Mouse (Mus musculus): Measurements from ENCODE around the gene Dapk1.

Gene Dapk1

DNA sequence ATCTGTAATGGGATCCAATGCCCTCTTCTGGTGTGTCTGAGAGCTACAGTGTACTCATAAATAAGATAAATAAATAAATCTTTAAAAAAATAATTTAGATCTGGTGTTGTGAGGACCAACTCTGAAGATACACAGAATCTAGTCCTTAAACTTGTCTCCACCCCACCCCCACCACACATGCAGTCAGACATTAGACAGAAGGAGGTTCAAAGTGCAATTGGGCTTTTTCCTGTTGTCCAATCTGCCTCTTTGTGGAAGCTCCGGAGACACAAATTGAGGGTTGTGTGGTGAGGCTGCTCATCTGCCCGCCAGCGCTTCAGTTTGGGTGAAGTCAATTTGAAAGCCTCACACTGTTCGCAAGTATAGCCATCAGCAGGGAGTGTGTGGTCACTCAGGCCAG, 63.7 kb downstream of the Dapk1 start:
- DNase-seq, result no peak

DNA sequence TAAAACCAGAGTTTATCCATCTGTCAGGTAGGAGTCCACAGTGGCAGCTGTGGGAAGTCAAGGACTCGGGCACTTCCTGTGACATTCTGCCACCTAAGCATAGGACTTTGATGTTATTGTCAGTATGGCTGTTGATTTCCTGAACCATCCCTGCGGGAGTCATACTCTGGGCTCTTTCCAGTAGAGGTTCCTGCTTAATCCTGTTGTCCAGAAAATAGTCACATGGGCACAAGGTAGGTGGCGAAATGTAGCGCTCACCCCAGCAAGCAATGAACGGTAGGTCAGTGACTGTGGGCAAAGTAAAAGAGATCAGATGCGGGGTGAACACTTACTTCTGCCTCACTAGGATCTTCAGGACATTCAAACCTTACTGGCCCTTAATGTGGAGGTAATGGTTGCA, 66.3 kb downstream of the Dapk1 start:
- no peak for DNase-seq

DNA sequence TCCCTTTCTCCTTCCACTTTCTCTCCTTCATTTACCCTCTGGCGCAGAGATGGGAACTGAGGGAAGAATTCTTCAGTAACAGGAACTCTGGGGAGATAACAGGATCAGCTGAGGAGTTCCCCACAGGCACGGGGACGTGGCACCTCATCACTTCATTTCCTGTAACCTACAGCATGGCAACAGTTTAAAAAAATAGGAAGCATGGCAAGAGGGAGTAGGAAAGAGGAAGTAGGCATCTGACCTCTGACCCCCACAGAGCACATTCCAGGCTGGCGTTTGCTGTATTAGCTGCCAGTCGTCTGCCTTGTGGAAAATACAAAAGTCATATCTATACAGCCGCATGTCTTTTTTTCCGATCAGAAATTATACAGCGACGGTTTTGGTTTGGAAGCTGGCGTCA, 68.9 kb downstream of the Dapk1 start:
- DNase-seq, result peak; percentile 51

DNA sequence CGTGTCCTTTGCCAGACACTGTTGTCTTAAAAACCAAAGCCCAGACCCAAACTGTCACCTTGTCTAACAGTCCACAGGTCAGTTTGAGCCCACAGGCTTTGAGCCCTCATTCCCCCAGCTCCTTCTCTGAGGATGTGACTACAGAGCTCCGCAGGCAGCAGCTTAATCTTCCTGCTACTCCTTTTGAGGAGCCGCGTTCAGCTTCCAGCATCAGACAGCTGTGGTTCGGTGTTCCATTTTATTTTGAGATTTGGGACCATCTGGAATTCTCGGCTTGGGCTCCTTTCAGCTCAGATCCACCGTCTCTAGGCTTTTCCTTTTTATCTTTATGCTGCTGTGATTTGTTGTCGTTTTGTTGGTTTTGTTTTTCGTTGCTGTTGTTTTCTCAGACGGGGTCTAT, 69.5 kb downstream of the Dapk1 start:
- DNase-seq, result no peak

DNA sequence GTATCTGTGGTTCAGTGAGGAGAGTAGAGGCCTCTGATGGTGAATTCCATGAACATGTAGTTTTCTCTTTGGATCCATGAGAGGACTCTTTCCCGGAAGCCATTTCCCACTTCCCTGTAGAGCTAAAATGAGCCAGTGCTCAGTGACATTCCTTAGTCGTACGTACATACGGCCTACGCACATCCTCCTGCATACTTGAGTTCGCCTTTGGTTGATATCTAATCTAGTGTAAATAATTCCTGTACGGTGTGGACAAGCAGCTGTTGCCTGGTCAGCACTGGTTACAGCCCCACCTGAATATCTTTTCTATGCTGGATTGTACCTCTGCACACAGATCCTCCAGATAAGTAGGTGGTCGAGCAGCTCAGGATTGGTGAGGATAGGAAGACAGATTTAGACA, 70.5 kb downstream of the Dapk1 start:
- DNase-seq, result no peak

DNA sequence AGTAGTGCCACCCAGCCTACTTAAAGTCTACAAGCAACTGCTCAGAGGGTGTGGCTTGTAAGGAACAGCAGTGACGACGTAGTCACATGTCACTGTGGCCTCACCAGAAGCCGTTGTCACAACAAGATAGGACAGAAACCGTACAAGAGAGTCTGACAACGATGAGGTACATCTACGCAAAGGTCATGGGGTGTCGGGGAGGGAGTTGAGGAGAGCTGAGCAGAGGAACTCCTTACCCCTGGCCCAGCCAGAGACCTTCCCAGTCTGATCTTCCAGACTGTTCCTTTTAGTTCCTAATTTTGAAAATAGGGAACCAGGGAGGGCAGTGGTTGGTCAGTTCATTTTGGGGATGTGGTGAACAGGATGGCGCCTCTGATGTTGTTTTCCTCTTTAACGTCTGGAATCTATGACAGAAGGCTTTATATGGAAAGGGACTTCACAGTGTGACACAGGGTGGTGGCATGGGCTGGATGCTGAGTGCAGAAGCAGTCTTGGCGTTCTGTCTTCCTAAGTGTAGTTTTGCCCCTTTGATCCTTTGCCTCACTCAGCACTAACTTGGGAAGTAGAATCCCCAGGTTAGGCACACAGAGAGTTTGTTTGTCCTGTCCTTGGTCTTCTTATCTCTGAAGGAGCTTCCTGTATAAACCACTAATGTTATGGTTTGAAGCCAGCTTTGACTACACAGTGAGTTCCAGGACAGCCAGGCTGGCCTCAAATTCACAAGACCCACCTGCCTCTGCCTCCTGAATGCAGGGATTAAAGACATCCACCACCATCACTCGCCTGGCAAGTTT, 71.3 kb downstream of the Dapk1 start:
- no peak for DNase-seq

DNA sequence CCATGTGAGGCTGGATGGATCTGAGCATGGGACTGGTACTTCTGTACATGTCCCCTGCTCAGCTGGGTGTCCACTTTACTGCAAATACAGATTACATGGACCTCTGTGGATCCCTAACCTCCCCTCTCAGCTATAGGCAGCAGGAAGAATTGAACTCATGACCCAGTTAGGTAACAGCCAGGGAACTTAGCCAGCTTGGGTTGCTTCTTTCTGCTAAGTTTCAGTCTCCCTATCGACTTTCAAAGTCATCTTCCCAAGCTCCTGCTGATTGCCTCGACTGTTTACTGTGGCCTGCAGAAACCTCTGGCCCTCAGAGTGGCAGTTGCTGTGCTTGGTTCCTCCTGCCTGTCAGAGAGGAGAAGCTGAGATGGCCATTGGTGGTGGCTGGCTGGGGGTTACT, 72.6 kb downstream of the Dapk1 start:
- DNase-seq, result no peak

DNA sequence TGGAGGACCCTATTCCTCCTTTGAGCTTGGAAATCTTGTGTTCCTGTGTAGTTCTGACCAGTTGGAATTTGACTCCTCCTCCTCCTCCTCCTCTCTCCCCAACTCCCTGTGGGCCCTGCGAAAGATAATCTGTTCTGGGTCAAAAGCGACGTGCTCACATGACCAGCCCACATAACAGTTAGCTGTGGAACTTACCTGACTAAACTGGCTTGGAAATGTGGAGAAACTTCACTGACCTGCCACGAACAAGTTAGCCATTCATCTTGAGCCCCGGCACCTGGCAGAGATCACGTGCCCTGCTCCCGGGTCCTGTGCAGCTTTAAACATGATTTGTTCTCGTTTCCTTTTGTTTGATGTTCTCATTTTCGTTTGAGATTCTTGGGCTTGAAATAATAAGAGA, 73.2 kb downstream of the Dapk1 start:
- no peak for DNase-seq

DNA sequence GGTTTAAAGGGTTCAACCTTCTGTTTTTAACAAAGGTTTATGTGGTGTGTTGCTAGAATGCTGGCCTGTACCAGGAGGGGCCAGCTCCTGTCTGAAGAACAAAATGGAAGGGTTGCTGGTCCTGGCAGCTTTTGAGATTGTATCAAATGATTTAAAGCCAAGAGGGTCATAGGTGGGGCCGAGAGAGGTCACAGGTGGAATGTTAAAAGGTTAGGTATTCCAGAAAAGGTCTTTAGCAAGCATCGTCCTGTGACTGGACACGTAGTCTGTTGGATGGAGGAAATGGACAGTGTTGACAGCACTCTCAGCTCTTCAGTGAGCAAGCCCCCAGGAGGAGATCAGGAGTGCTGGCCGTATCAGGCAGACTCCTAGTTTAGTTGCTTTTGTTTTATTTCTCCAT, 73.7 kb downstream of the Dapk1 start:
- DNase-seq, result no peak

DNA sequence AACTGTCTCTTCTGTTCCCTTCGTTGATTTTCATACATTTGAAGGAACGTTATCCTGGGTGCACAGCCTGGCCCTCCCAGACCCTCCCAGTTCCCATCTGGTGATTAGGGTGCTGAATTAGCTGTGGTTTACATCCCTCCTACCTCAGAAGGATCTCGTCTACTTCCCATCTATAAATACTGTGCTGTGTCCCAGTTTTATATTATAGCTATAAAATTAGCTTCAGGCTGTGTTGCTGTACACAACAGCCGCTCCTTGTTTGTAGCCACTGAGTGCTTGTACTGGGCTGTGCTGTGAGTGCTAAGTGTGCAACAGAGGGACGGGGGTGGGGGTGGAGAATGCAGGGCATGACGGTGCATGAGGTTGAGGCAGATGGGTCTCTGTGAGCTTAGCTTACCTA, 77.2 kb downstream of the Dapk1 start:
- DNase-seq, result no peak

DNA sequence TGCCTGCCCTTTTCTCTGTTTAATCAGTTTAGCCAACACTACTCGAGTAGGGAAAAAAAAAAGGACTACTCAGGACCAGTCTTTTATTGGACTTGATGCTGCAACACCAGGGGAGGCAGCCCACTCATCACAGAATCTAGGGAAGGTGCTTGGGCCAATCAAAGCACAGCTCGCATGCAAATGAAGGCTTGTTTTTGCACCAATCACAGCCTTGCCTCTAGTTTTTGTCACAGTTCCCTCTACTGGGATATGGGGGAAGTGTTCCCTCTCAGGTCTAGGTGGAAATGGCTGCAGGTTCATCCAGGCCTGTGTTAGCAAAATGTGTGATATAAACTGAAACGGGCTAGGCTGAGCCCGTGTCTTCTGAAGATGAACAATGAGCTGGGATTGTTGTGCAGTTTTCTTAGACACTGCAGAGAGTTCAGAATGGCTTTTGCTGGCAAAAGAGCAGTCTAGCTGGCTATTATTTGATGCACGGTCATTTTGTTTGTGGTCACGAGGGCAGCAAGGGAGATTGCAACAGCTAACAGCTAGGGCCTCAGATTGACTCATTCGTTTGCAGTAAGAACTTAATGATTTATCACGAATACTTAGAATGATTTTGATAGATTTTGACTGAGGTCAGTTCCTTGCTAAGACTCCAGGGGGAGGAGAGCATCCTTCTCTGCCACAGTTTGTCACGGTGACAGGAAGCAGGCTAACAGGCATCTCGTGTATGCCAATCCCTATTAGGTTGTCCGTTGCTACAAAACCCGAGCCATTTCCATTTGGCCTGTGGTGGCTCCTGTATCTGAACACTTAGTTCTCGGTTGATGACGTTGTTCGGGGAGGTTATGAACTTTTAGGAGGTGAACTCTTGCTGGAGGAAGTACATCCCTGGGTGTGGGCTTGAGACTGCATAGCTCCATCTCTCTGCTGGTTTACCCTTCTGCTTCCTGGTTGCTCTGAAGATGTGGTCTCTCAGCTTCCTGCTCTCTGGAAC, 81.3 kb downstream of the Dapk1 start:
- no peak for DNase-seq

DNA sequence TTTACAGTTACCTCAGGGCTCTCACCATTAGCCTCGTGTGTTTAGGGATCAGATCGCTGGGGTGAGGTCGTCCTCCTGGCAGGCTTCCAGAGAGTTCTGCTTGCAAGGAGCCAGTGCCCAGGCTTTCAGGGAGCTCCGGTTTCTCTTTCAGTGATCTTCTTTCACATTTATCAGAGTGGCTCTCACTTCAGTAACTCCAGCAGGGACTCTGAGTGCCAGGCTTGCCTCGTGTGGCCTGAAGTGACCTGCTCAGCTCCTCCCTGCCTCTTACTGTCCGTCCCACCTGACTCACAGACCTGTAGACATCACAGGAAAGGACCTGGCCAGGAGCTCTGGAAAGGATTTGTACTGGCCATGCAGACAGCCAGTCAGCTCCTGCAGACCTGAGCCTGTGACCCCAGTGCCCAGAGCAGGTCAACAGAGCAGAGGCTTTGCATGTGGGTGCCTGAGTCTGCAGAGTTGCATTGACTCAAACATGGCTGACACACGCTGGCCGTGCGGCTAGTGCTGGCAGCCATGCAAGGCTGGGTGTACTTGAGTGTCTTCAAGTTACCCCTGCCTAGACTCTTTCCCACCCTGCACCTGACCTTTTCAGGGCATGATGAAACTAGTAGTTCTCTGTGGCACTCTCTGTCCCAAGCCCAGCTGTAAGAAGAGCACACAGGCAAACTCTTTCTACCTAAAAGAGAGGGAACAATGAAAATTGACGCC, 82.5 kb downstream of the Dapk1 start:
- peak; percentile 60 for DNase-seq

DNA sequence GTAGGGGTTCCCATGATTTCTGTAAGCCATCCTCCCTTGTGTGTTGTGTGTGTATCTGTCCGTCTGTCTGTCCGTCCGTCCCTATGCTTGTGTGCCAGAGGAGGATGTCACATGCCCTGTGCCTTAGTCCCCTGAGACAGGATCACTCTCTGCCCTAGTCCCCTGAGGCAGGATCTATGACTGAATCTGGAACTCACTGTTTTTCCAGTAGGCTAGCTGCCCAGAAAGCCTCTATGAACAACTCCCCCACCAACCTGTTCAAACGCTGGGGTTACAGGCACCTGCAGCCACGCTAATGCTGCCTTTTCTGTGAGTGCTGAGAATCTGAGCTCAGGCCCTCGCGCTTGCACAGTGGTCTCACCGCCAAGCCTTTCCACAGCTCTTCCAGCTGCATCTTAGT, 83.1 kb downstream of the Dapk1 start:
- DNase-seq, result no peak

DNA sequence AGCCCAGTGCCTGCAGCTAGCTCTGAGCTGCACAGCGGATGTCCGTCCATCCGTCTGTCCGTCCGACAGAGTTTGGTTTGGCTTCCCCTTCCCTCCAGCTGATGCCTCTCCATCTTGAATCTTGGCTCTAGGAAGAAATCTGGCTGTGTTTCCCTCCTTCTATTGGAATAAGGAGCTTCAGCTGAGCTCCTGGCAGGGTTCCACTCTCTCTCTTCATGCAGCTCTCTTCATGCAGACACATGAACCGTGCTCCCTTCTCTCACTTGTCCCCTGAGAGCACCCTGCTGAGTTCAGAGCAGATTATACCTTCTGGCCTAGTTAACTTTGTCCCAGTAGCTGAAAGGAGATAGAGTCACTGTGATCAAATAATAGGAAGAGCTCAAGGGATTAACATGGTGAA, 83.5 kb downstream of the Dapk1 start:
- DNase-seq, result no peak

DNA sequence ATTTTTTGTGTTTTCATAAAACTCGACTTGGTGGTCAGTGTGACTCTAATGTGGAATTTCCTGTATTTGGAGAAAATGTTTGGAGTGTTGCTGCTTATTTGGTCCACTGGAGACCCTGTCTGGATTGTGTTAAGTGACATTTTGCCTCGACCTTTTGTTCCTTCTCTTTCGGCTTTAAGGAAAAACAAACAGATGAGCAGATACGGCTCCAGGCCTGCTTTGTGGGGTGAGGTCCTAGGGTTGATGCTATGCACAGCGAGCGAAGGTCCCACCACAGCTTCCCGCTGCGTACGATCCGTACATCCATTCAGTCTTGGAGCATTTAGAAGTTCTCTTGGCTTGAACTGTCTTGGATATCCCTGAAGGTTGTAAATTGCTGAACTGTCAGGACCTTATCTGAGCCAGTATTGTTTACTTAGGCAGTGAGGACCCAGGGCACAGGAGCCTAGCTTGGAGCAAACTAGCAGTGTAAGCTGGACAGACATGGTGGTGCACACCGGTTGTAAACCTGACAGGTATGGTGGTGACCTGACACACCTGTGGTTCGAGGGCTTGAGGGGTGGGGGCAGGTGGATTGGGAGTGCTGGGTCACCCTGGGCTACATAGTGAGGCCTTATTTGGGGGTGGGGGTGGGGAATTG, 84.4 kb downstream of the Dapk1 start:
- DNase-seq, result no peak

DNA sequence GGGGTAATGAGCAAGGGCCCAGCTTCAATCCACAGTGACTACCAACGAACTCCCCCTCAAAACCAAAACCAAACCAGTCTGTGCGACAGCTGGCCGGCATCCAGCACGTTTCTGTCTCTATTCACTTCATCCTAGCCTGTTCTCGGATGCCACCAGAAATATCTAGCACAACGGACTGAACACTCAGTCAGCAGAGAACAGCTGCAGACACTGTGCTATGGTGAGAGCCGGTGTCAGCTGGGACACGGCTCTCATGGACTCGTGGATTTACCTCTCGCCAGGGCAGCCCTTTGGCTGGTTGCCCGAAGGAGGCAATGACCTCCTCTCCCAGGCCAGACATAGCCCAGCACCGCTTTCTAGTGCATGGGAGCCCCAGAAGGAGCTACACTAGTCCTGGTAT, 85.2 kb downstream of the Dapk1 start:
- DNase-seq, result peak; percentile 55

DNA sequence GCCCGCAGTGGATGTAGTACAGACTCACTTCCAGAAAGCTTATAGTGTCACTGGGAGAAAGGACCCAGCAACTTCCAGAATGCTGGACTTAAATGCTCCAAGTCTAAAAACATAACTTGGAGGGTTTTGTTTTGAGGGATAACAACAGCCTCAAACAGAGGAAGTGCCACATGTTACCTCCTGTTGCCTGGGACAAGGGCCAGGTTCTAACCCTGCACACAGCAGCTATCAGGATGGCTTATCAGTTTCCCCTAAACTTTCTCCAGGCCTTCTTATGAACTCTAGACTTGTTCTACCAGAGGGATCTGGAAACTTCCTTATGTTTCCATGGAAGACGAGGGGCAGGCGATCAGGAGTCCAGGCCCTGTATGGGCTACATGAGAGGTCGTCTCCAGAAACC, 85.7 kb downstream of the Dapk1 start:
- DNase-seq, result no peak

DNA sequence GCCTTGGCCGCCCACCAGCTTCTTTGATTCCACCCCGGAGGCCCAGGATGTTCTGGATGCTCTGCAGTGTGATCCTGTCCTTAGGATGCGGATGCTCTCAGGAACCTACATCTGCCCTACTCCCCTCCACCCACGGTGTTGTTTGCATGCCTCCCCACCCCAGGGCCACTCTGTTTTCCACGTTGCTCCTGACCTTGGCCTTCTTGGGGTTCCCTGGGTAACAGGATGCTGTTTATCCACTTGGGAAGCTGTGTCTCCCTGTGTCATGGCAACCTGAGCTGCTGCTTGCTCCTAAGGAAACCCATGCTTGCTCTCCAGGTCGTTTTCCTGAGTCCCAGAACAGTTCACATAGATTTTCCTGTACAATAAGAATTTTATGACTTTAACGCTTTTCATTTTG, 86.1 kb downstream of the Dapk1 start:
- no peak for DNase-seq

DNA sequence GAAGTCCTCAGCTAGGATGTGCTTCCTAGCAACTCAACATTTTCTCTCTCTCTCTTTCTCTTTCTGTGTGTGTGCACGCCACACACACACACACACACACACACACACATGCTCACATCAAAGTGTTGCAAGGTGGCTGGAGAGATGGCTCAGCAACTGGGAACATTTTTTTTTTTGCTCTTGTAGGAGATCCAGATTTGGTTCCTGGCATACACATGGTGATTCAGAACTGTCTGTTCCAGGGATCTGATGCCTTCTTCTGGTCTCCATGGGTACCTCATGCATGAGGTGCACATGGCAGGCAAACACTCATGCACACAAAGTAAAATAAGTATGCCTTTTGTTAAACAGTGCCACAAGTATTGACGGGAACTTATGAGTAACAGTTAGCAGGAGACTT, 89.2 kb downstream of the Dapk1 start:
- DNase-seq, result no peak

DNA sequence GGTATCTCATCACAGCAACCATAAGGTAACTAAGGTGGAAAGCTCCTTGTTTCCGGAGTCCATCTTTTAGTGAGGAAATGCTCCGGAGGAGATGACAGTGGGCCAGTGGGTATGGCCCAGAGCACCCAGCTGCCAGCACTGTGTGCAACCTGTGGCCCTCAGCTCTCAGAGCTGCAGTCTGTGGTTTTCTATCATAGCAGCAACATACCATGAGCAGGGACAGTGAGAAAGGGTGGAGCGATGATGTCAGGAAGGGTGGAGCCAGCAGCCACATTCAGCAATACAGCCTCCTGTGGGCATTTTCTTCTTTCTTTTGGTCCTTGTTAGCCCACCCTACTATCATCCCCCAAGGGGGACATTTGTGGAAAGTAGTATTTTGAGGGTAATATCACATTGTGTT, 90.2 kb downstream of the Dapk1 start:
- DNase-seq, result no peak

DNA sequence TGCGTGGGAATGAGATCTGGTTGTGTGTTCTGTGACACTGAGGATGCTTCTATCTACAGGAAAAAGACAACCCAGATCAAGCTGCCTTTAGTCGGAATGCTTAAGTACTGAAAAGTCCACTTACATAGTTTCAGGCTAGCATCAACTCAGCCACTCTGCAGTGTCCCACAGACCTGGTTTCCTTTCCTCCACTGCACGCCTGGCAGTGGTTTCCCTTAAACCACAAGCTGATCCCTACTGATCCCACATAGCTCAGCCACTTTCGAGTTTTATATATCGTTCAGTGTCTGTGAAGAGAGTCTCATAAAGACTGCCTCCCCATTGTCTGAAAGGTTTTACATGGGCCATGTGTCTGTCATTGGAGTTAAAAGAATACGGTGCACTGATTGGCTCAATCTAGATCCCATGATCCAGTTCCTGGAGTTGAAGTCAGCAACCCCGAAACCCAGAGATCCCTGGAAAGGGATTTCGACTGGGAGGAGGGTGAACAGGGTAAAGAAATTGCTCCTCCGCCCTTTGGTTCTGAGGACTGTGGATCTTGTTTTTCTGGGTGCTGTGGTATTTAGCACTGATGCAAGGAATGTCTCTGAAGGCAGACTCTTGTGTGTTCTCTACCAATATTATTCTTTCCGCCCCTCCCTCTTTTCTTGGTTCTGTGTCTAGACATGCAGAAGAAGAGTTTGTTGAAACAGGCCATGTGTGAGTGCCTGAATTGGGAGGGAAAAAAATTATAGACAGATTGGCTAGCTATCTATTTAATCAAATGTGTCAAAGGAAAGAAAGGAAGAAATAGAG, 93.6 kb downstream of the Dapk1 start:
- no peak for DNase-seq

DNA sequence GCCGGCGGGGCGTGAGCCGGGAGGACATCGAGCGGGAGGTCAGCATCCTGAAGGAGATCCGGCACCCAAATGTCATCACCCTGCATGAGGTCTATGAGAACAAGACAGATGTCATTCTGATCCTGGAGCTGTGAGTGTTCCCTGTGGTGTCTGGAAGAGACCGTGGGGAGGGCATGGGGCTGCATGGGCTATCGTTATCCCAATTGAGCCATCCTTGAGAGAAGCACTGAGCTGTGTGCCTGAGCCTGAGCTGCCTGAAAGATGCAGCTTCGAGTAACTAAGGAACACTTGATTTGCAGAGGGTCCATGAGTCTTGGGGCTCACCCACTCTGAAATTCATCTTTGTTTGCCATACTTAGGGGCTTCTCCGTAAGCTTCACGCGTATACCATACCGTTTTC, 94.6 kb downstream of the Dapk1 start:
- DNase-seq, result no peak

Measured in lung, postnatal 14 days (tissue).